In genomic region chr8:100500342-100500712, GRCm38 (mm10) we compare ENCODE assay signal across 14 mouse cellular contexts.
"Had no signal": no experiment of that assay in that cellular context is flagged by ENCODE, and none has a peak within 500 bp of the region (broad histone marks: within the 10 kb centered on the region; RNA-seq: fewer than 3 reads in every experiment).

No protein-coding gene starts in this region.

- H3K27ac ChIP-seq: limb, embryonic 15.5 days; liver, embryonic 12.5 days; neural tube, embryonic 12.5 days had no signal

- H3K4me1 ChIP-seq: limb, embryonic 15.5 days; liver, embryonic 12.5 days; neural tube, embryonic 12.5 days had no signal

- H3K36me3 ChIP-seq: limb, embryonic 15.5 days; liver, embryonic 12.5 days; neural tube, embryonic 12.5 days had no signal

- DNase-seq: kidney, adult 8-10 months; kidney, postnatal 25 days; layer of hippocampus, adult 9-11 months; layer of hippocampus, postnatal 36 days; lung, embryonic 14.5 days; lung, postnatal 10 days; lung, postnatal 4 days; thymus, adult 18-20 months; thymus, postnatal 14 days had no signal

- H3K9me3 ChIP-seq: limb, embryonic 15.5 days; liver, embryonic 12.5 days; neural tube, embryonic 12.5 days had no signal

- H3K27me3 ChIP-seq: limb, embryonic 15.5 days; liver, embryonic 12.5 days; neural tube, embryonic 12.5 days had no signal

- H3K4me3 ChIP-seq: limb, embryonic 15.5 days; liver, embryonic 12.5 days; myocyte; neural tube, embryonic 12.5 days had no signal

- H3K9ac ChIP-seq: limb, embryonic 15.5 days; liver, embryonic 12.5 days; lung, embryonic 14.5 days; neural tube, embryonic 12.5 days had no signal

- H3K4me2 ChIP-seq: limb, embryonic 15.5 days; liver, embryonic 12.5 days; lung, embryonic 14.5 days; neural tube, embryonic 12.5 days had no signal

- ATAC-seq: intestine, postnatal 0 days; liver, embryonic 12.5 days had no signal
